21 mouse cellular contexts compared by ENCODE assay signal in genomic region chr17:30618136-30618891, GRCm38 (mm10). TPM values are rescaled to one million over a fixed set of nuclear protein-coding genes. Genes with fewer than 3 reads are reported as not detected.
DNase-seq lines count a peak whose midpoint lies in the region; ATAC-seq lines count a peak whose summit lies in the region.
"Had no signal": no experiment of that assay in that cellular context is flagged by ENCODE, and none has a peak within 500 bp of the region (broad histone marks: within the 10 kb centered on the region; RNA-seq: fewer than 3 reads in every experiment).

No protein-coding gene starts in this region.

- H3K27me3 ChIP-seq in liver, embryonic 16.5 days (ENCODE audit: control insufficient read depth, insufficient read depth, low read depth, low read length), result no peaks in the 10 kb centered on the region
- no peaks in the 10 kb centered on the region for H3K27me3 ChIP-seq in liver, embryonic 11.5 days (replicated peaks; ENCODE audit: control insufficient read depth, insufficient read depth, low read length)
- H3K27me3 ChIP-seq: forebrain, embryonic 13.5 days had no signal

- no peak overlapping the region for H3K27ac ChIP-seq in liver, embryonic 16.5 days (ENCODE audit: low read length)
- no peak overlapping the region for H3K27ac ChIP-seq in liver, embryonic 11.5 days (ENCODE audit: low read depth, low read length)
- H3K27ac ChIP-seq: embryonic facial prominence, embryonic 10.5 days; forebrain, embryonic 13.5 days; heart, embryonic 10.5 days had no signal

- no peak overlapping the region for H3K4me2 ChIP-seq in liver, embryonic 16.5 days (ENCODE audit: low read depth, low read length)
- no peak overlapping the region for H3K4me2 ChIP-seq in liver, embryonic 11.5 days
- H3K4me2 ChIP-seq: forebrain, embryonic 13.5 days had no signal

- no peak overlapping the region for H3K9ac ChIP-seq in liver, embryonic 16.5 days (ENCODE audit: low read depth, low read length)
- no peak overlapping the region for H3K9ac ChIP-seq in liver, embryonic 11.5 days (ENCODE audit: low read depth, low read length)
- H3K9ac ChIP-seq: forebrain, embryonic 13.5 days; forebrain, postnatal 0 days had no signal

- ATAC-seq in liver, embryonic 16.5 days (ENCODE audit: low read depth), result peak; percentile 24; the same call in 1 of the 2 replicates
- ATAC-seq in liver, embryonic 11.5 days (replicated peaks; ENCODE audit: low FRiP score), result no peak
- ATAC-seq: CD4-positive, CD25-positive, alpha-beta regulatory T cell, adult 4 months; forebrain, embryonic 13.5 days; forebrain, postnatal 0 days had no signal

- DNase-seq in heart, adult 11 months, result peak; percentile 55
- no peak for DNase-seq in heart, adult 18-20 months
- DNase-seq in kidney, adult 9 months, result peak; percentile 77
- no peak for DNase-seq in kidney, adult 11 months
- DNase-seq in liver, embryonic 11.5 days (ENCODE audit: low spot score), result no peak
- peak; percentile 1 for DNase-seq in urinary bladder, adult 2 months (ENCODE audit: low spot score)
- no peak for DNase-seq in urinary bladder, postnatal 4 days (ENCODE audit: low spot score in 2 of 2)
- DNase-seq: adrenal gland, adult 8-10 months; adrenal gland, postnatal 36 days; B cell, adult 2 months; cerebellum, adult 2 months; cerebellum, postnatal 10 days; forebrain, postnatal 0 days; gastrocnemius, postnatal 14 days; heart, postnatal 10 days; heart, postnatal 4 days had no signal

- no peak overlapping the region for H3K4me3 ChIP-seq in liver, embryonic 16.5 days (ENCODE audit: low read depth, low read length)
- H3K4me3 ChIP-seq in liver, embryonic 11.5 days (ENCODE audit: low read depth, low read length), result no peak overlapping the region
- H3K4me3 ChIP-seq: embryonic facial prominence, embryonic 10.5 days; forebrain, embryonic 13.5 days; heart, embryonic 10.5 days had no signal

- H3K4me1 ChIP-seq in liver, embryonic 16.5 days (ENCODE audit: control insufficient read depth, low read depth, low read length), result peaks cover 33% of the 10 kb centered on the region
- peaks cover 7% of the 10 kb centered on the region for H3K4me1 ChIP-seq in liver, embryonic 11.5 days (replicated peaks; ENCODE audit: control insufficient read depth, insufficient read depth, low read length)
- H3K4me1 ChIP-seq: embryonic facial prominence, embryonic 10.5 days; forebrain, embryonic 13.5 days; heart, embryonic 10.5 days had no signal

- no peaks in the 10 kb centered on the region for H3K36me3 ChIP-seq in liver, embryonic 16.5 days (ENCODE audit: control insufficient read depth, insufficient read depth)
- no peaks in the 10 kb centered on the region for H3K36me3 ChIP-seq in liver, embryonic 11.5 days (ENCODE audit: control insufficient read depth, insufficient read depth, low read length)
- H3K36me3 ChIP-seq: embryonic facial prominence, embryonic 10.5 days; heart, embryonic 10.5 days had no signal

- no peaks in the 10 kb centered on the region for H3K9me3 ChIP-seq in liver, embryonic 16.5 days (replicated peaks; ENCODE audit: control insufficient read depth, low read length)
- no peaks in the 10 kb centered on the region for H3K9me3 ChIP-seq in liver, embryonic 11.5 days (ENCODE audit: control insufficient read depth, low read length)
- H3K9me3 ChIP-seq: embryonic facial prominence, embryonic 10.5 days; forebrain, embryonic 13.5 days; heart, embryonic 10.5 days had no signal

- WGBS in liver, embryonic 16.5 days (ENCODE audit: insufficient replicate concordance), result 73% methylated on average over 3 of the region's 3 CpGs
- WGBS in liver, embryonic 11.5 days, result 85% methylated on average over 3 of the region's 3 CpGs

RNA-seq across cellular contexts. Expression of gene Dnah8, which starts 5.8 kb away (rescaled TPM):
- 1 to 10 TPM in 1 of 2 experiments, under 1 TPM in 1; 0.67 to 1.1 TPM for total RNA-seq in heart, adult 18-20 months (2021)
- 0.89 and 0.99 TPM in 2 replicates for polyA plus RNA-seq in liver, embryonic 16.5 days (2015; fragmentation: Nextera tagmentation; extraction: Ambion mirVana)
- 4.4 and 4.7 TPM in 2 replicates for polyA plus RNA-seq in liver, embryonic 11.5 days (2014; fragmentation: Nextera tagmentation; extraction: Ambion mirVana)
- polyA plus RNA-seq in urinary bladder, adult 2 months (2012; rRNA removed), result 0.74 and 0.78 TPM in 2 replicates

RNA-seq across cellular contexts. Expression of gene Glo1, which starts 8.4 kb away (rescaled TPM):
- 100 to 1,000 TPM; 164 to 166 TPM for total RNA-seq in heart, adult 18-20 months (2021)
- 259 and 271 TPM in 2 replicates for polyA plus RNA-seq in liver, embryonic 16.5 days (2015; fragmentation: Nextera tagmentation; extraction: Ambion mirVana)
- polyA plus RNA-seq in liver, embryonic 11.5 days (2014; fragmentation: Nextera tagmentation; extraction: Ambion mirVana), result 310 and 314 TPM in 2 replicates
- polyA plus RNA-seq in urinary bladder, adult 2 months (2012; rRNA removed), result 115 and 117 TPM in 2 replicates

RNA-seq across cellular contexts. Expression of gene Btbd9, which starts 42.0 kb away (rescaled TPM):
- 10 to 100 TPM; 20.7 to 21.7 TPM for total RNA-seq in heart, adult 18-20 months (2021)
- polyA plus RNA-seq in liver, embryonic 16.5 days (2015; fragmentation: Nextera tagmentation; extraction: Ambion mirVana), result 13.2 and 14.3 TPM in 2 replicates
- 28.6 and 33.4 TPM in 2 replicates for polyA plus RNA-seq in liver, embryonic 11.5 days (2014; fragmentation: Nextera tagmentation; extraction: Ambion mirVana)
- 11.7 and 14.0 TPM in 2 replicates for polyA plus RNA-seq in urinary bladder, adult 2 months (2012; rRNA removed)

Comparison
In these comparisons a context has a peak if more than half of its experiments do, and no peak if none do; other contexts are left out.
1. DNase-seq: peak in heart, adult 11 months (single experiment), kidney, adult 9 months (single experiment) and urinary bladder, adult 2 months (single experiment); none in heart, adult 18-20 months (0 of 2), kidney, adult 11 months (single experiment), liver, embryonic 11.5 days (single experiment) and urinary bladder, postnatal 4 days (0 of 2).